Mouse (Mus musculus) ES-Bruce4 (cell line): Measurements from ENCODE around the gene Gnao1. TPM values are rescaled to one million over a fixed set of nuclear protein-coding genes. Genes with fewer than 3 reads are reported as not detected.

Source experiments
- H3K27ac ChIP-seq: 2 replicates; pipeline ENCODE4 v1.5.1; 2012; ENCODE audit warnings: low read length, inconsistent platforms; ENCODE audit not compliant: insufficient read depth
- H3K27me3 ChIP-seq: 2 replicates; pipeline ENCODE4 v1.6.1; 2012; ENCODE audit warnings: mild to moderate bottlenecking, low read length, inconsistent platforms; ENCODE audit not compliant: control insufficient read depth, poor library complexity, insufficient read depth, severe bottlenecking
- H3K36me3 ChIP-seq: 2 replicates; pipeline ENCODE4 v1.6.1; 2012; ENCODE audit warnings: inconsistent platforms, mild to moderate bottlenecking, low read length, moderate library complexity; ENCODE audit not compliant: control insufficient read depth, poor library complexity, insufficient read depth, severe bottlenecking
- H3K4me1 ChIP-seq: one replicate; pipeline ENCODE4 v1.8.1; 2011; ENCODE audit warnings: low read length; ENCODE audit not compliant: control insufficient read depth, insufficient read depth
- H3K4me3 ChIP-seq: 2 replicates; pipeline ENCODE4 v1.5.1; 2011; ENCODE audit warnings: low read depth, mild to moderate bottlenecking, low read length
- H3K9ac ChIP-seq: 2 replicates; pipeline ENCODE4 v1.6.1; 2012; ENCODE audit warnings: low read depth, mild to moderate bottlenecking, inconsistent platforms; ENCODE audit not compliant: poor library complexity, severe bottlenecking
- H3K9me3 ChIP-seq: replicated peaks from 2 replicates; pipeline ENCODE4 v1.6.1; 2012; ENCODE audit warnings: mild to moderate bottlenecking, low read length, inconsistent platforms; ENCODE audit not compliant: control insufficient read depth, poor library complexity, insufficient read depth, severe bottlenecking
- CTCF ChIP-seq: IDR thresholded peaks from one replicate; pipeline ENCODE4 v1.8.1; 2011; ENCODE audit warnings: low read depth, low read length
- EP300 ChIP-seq: IDR thresholded peaks from 2 replicates; pipeline ENCODE4 v1.6.1; 2011; ENCODE audit warnings: low read depth, low read length; ENCODE audit not compliant: insufficient read depth
- POLR2A ChIP-seq: IDR thresholded peaks from one replicate; pipeline ENCODE4 v1.8.1; 2011; ENCODE audit warnings: low read length; ENCODE audit not compliant: insufficient read depth
- polyA plus RNA-seq: library from polyadenylated mRNA; stranded (reverse); fragments of >200 nt; gene quantifications from 2 replicates; pipeline ENCODE4 v1.2.4, GENCODE M21; 2011; ENCODE audit warnings: low read depth; ENCODE audit not compliant: missing spikeins, insufficient read depth, insufficient read length

The Gnao1 gene
- polyA plus RNA-seq, 1 experiment, result 5.0 TPM

GRCm38 (mm10) chr8:93864064-93864463 lies 54.3 kb downstream of the Gnao1 start:
- no peaks in the 10 kb centered on the region for H3K27me3 ChIP-seq
- TF ChIP-seq EP300, result no peak
- no peak for TF ChIP-seq POLR2A
- TF ChIP-seq CTCF, result no peak

DNA sequence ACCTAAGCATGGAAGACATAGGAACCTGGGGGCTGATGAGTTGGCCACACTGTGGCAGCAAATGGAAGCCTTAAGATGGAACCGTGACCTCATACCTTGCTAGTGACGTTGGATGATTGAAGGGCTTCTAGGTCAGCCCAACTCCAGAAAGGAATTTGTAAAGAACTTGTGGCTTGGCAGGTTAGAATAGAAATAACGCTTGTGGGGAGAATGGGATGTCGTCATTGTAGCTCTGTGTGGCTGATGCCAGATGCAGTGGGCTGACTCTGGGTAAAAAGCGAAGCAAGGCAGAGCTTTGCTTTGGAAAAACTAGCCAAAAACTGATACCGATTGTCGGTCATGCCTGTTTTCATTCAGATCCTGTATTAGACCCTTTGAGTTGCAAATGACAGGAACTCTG lies 56.5 kb downstream of the Gnao1 start:
- TF ChIP-seq CTCF, result no peak
- TF ChIP-seq POLR2A, result no peak
- no peak for TF ChIP-seq EP300
- Histone ChIP-seq H3K27ac (no peak overlapping the region), H3K9ac (no peak overlapping the region), H3K36me3 (no peaks in the 10 kb centered on the region), H3K9me3 (no peaks in the 10 kb centered on the region), H3K4me1 (no peaks in the 10 kb centered on the region), H3K27me3 (no peaks in the 10 kb centered on the region), H3K4me3 (no peak overlapping the region)

More at GRCm38 (mm10) chr8:93864064-93864463, 54.3 kb downstream of the Gnao1 start:
- Histone ChIP-seq H3K4me3 (no peak overlapping the region), H3K9ac (no peak overlapping the region), H3K9me3 (no peaks in the 10 kb centered on the region), H3K36me3 (no peaks in the 10 kb centered on the region), H3K4me1 (no peaks in the 10 kb centered on the region), H3K27ac (no peak overlapping the region)

GRCm38 (mm10) chr8:93868486-93869221 lies 58.9 kb downstream of the Gnao1 start:
- H3K4me1 ChIP-seq, result no peaks in the 10 kb centered on the region
- no peaks in the 10 kb centered on the region for H3K9me3 ChIP-seq
- H3K27ac ChIP-seq, result no peak overlapping the region
- no peak for TF ChIP-seq CTCF
- TF ChIP-seq POLR2A, result no peak
- TF ChIP-seq EP300, result no peak
- no peak overlapping the region for H3K9ac ChIP-seq
- no peak overlapping the region for H3K4me3 ChIP-seq
- no peaks in the 10 kb centered on the region for H3K36me3 ChIP-seq
- no peaks in the 10 kb centered on the region for H3K27me3 ChIP-seq

DNA sequence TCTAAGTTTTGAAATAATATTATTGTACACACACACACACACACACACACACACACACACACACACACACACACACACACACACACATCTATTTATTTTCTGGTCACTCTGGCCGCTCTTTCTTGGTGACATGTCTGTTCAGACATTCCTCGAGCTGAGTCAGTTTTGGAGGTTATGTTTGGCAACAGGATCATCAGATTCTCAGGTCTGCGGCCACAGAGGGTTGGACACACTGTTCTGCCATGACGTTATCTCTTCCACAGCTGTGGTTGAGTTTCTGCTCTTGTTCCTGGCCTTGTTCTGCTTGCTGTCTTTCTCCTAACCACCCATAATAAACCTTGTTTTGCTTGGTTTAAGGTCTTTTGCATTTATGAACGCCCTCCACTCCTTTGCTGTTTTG lies 61.5 kb downstream of the Gnao1 start:
- Histone ChIP-seq H3K9ac (no peak overlapping the region), H3K36me3 (no peaks in the 10 kb centered on the region)

DNA sequence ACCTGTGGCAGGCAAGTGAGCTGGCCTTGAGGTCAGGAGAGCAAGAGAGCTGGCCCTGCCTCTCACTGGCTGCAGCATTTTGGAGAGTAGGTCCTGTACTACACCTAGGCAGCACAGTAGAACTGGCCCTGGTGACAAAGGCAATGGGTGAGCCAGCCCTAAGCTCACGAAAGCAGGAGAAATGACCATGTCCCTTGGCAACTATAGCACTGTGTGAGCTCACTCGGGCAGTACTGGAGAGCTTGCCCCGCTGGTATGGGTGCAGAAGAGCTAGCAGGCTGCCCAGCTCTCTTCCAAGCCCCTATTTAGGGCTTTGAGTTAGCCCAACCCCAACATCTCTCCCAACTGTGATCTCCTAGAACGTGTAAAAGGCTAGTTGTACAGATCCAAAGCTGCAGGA lies 68.6 kb downstream of the Gnao1 start:
- no peak overlapping the region for H3K4me3 ChIP-seq
- H3K9ac ChIP-seq, result no peak overlapping the region
- H3K27me3 ChIP-seq, result no peaks in the 10 kb centered on the region
- no peak overlapping the region for H3K27ac ChIP-seq
- no peak for TF ChIP-seq EP300
- no peak for TF ChIP-seq CTCF
- H3K9me3 ChIP-seq, result no peaks in the 10 kb centered on the region; the same call in 1 of the 2 replicates
- H3K4me1 ChIP-seq, result no peaks in the 10 kb centered on the region
- H3K36me3 ChIP-seq, result no peaks in the 10 kb centered on the region

More for the DNA sequence above, 61.5 kb downstream of the Gnao1 start:
- Histone ChIP-seq H3K27ac (no peak overlapping the region), H3K4me1 (no peaks in the 10 kb centered on the region), H3K9me3 (no peaks in the 10 kb centered on the region), H3K4me3 (no peak overlapping the region), H3K27me3 (no peaks in the 10 kb centered on the region)
- TF ChIP-seq POLR2A, result no peak
- TF ChIP-seq EP300, result no peak
- no peak for TF ChIP-seq CTCF

DNA sequence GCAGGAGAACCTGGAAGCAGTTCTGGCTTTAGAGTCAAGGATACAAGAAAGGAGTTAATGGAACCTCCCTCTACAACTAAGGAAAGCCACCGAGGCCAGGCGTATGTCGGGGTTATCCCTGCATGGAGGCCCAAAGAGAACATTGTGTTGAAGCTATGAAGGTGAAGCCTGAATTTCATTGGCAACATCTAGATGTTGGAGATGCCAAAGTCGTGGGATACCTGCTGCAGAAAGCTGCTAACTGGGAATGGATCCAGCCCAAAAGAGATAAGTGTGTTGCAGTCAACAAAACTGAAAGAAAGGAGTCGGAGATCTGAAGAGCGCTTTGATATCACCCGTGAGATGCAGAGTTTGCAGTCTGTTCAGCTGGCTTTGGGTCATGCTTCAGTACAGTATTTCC lies 70.2 kb downstream of the Gnao1 start:
- Histone ChIP-seq H3K27ac (no peak overlapping the region), H3K4me1 (no peaks in the 10 kb centered on the region), H3K36me3 (no peaks in the 10 kb centered on the region), H3K9ac (no peak overlapping the region), H3K9me3 (no peaks in the 10 kb centered on the region; the same call in 1 of the 2 replicates), H3K27me3 (no peaks in the 10 kb centered on the region), H3K4me3 (no peak overlapping the region)
- TF ChIP-seq EP300 (no peak), CTCF (no peak), POLR2A (no peak)
